Mouse (Mus musculus) erythroblast, adult 5-6 weeks (primary cell): ENCODE data around the gene Atp2a2. TPM values are rescaled to one million over a fixed set of nuclear protein-coding genes. Genes with fewer than 3 reads are reported as not detected.

Experiments used
- ATAC-seq: replicated peaks from 2 replicates; pipeline ENCODE4 v1.8.0; 2016; ENCODE audit warnings: moderate number of reproducible peaks, mild to moderate bottlenecking, moderate TSS enrichment, inconsistent platforms; ENCODE audit not compliant: poor library complexity, low FRiP score, severe bottlenecking
- total RNA-seq, 2 experiments: library from RNA; stranded (forward) in 1 of 2; stranded (reverse) in 1 of 2; fragments of 150-400 nt in 1 of 2; fragments of 200-764, 138-1000 nt in 1 of 2; gene quantifications; 2 replicates each; pipeline versions ENCODE4 v1.2.3 to v1.2.4; 2015 to 2017; ENCODE audit warnings: low replicate concordance in 2 of 2

Atp2a2 gene
- total RNA-seq, 2 experiments from 2014 or later = 20.2 to 38.8 TPM

DNA sequence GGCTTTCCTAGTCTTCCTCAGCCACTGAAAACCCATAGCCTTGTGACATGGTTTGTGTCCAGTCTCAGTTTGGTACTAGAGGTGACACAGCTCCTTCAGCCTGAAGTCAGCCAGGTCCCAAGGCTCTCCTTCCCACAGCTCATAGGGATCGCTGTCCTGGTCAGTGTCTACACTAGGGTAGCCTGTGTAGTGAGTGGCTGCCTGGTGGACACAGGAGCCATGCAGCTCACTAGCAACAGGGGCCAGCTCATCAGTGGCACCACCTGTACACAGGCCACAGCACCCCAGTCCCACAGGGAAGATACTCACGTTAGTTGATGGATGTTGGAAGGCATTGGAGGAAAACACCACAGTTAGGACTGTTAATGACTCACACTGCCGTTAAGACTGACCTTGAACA, 46.4 kb downstream of the Atp2a2 start:
- no peak for ATAC-seq

GRCm38 (mm10) chr5:122454883-122455282, 47.1 kb downstream of the Atp2a2 start:
- ATAC-seq = no peak

DNA sequence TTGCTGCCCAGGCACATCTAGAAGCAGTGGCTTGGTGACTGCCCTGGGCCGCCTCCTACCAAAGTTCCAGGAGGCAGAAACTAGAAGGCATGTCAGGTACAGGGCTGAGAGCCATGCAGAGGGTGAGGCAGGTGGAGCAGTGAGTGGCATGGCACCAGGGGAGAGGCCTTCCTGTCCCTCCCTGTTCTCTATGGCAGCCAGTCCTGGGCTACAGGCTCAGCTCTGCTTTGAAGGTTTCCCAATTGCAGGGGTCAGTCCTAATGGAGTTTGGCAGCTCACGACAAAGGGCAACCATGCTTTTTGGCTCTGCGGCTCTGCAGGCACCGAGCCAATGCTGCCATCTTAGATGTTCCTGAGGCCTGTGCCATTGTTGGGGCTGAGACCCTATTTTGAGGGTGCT, 47.6 kb downstream of the Atp2a2 start:
- no peak for ATAC-seq

GRCm38 (mm10) chr5:122453188-122453587, 48.8 kb downstream of the Atp2a2 start:
- no peak for ATAC-seq

- ATAC-seq = no peak
These were observed 49.8 kb downstream of the Atp2a2 start for GRCm38 (mm10) chr5:122452194-122452593.

GRCm38 (mm10) chr5:122451324-122451723, 50.7 kb downstream of the Atp2a2 start:
- no peak for ATAC-seq

- ATAC-seq = no peak
These were observed 51.1 kb downstream of the Atp2a2 start for GRCm38 (mm10) chr5:122450913-122451317.

DNA sequence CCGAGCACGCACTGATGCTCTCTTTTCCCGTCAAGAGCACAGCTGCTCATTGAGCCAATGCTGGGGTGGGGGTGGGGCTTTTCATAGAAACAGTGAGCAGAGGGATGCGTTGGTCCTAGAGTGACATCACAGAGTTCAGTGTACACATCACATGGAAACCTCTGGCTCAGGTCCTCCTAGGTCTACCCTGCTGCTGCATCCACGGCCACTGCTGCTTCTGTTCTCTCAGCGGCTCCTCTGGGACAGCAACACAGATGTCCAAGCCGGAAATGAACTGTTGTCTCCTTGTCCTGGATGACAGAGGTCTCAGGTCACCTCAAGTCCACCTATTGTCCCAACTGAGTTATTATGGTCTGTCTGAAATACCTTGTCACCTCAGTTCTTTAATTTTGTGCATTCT, 52.1 kb downstream of the Atp2a2 start:
- ATAC-seq = no peak

DNA sequence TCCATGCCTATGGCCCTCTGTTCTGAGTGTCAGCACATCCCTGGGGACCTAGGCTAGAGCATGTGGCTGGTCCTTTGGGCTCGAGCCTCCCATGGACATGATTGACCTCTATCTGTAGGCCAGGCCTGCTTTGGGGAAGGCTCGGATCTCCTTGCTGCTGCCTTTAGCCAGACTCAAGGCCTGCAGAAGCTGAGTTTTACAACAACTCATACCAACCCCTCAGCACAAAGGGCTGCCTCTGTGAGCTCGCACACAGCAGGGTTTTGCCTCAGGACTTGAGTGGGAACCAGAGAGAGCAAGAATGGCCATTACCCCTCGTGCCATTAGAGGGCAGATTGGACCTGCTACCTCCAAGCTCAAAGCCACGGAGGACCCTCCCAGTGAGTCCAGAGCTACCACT, 53.2 kb downstream of the Atp2a2 start:
- ATAC-seq = no peak

DNA sequence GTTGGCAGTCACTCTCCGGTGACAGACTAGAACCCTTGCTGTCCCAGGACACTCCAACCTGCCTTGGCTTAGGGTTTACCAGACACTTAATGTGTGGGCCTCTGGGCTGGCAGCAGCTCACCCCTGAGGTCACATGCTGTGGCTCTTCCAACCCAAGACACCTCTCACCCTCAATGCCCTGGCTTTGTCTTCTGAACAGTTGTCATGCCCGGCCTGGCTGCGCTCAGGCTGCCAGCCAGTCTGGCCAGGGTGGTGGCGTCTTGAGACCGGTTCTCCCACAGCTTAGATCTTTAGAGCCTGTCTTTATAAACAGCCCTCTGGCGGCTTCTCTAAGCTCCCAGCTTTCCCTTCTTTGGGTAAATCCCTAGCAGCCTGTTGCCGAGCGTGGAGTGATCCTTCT, 54.2 kb downstream of the Atp2a2 start:
- ATAC-seq = no peak

DNA sequence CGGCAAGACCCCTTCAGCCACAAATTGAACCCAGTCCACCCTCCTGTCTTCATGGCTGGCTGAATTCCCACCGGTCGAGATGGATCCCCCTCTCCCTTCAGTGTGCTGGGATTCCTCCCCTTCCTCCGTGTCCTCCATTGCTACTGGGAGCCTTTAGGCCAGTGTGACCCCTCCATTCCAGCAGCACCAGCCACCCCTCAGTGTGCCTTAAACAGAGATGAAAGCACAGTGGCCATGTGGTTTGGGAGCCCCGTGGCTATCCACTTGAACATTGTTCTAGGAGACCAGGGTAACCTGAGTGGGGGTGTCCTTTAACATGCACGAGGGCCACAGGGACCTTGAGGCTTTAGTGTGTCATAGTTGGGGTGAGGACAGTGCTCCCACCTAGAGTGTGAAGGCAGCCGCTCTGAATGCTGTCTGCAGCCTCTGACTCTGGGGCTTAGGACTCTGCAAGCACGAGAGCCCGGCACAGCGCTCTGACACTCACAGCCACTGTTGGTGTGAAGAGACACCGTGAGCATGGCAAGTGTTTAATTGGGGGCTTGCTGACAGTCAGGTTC, 56.9 kb downstream of the Atp2a2 start:
- ATAC-seq = no peak

GRCm38 (mm10) chr5:122444492-122444891, 57.5 kb downstream of the Atp2a2 start:
- ATAC-seq = no peak

- ATAC-seq = no peak
These were observed 61.9 kb downstream of the Atp2a2 start for GRCm38 (mm10) chr5:122440095-122440630.

GRCm38 (mm10) chr5:122439400-122440094, 62.5 kb downstream of the Atp2a2 start:
- ATAC-seq = no peak

GRCm38 (mm10) chr5:122434541-122434940, 67.5 kb downstream of the Atp2a2 start:
- ATAC-seq = no peak

- no peak for ATAC-seq
These were observed 70.8 kb downstream of the Atp2a2 start for GRCm38 (mm10) chr5:122431221-122431620.

- no peak for ATAC-seq
These were observed 71.8 kb downstream of the Atp2a2 start for GRCm38 (mm10) chr5:122430036-122430775.

DNA sequence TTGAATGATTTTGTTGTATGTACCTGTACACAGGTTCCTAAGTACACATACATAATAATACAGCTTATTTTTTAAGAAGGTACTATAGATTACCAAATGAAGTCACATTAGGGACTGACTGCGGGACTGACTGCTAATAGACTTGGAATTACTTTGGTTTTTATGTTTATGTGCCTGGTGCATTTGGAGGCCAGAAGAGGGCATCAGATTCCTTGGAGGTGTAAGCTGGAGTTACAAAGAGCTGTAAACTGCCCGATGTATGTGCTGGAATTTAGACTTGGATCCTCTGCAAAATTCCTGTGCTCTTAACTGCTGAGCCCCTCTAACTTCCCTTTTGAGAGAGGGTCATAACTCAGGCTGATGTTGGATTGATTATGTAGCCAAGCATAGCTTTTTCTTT, 76.5 kb downstream of the Atp2a2 start:
- no peak for ATAC-seq

DNA sequence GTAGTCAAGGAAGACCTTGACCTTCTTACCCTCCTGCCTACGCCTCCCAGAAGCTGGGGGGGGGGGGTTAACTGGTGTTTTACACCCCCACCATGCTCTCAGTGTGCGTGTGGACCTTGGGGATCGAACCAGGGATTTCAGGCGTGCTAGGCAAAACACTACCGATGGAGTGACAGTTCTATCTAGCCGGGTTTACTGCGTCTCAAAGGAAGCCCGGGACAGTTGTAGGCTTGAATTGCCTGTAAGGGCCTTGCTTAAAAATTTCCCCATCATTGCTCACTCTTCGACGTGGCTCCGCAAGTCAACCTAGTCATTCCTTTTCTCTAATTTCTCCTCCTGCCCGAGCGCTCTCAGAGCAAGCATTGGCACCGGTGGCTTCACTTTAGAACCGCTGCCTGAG, 78.9 kb downstream of the Atp2a2 start:
- peak; percentile 37; the same call in 1 of the 2 replicates for ATAC-seq

DNA sequence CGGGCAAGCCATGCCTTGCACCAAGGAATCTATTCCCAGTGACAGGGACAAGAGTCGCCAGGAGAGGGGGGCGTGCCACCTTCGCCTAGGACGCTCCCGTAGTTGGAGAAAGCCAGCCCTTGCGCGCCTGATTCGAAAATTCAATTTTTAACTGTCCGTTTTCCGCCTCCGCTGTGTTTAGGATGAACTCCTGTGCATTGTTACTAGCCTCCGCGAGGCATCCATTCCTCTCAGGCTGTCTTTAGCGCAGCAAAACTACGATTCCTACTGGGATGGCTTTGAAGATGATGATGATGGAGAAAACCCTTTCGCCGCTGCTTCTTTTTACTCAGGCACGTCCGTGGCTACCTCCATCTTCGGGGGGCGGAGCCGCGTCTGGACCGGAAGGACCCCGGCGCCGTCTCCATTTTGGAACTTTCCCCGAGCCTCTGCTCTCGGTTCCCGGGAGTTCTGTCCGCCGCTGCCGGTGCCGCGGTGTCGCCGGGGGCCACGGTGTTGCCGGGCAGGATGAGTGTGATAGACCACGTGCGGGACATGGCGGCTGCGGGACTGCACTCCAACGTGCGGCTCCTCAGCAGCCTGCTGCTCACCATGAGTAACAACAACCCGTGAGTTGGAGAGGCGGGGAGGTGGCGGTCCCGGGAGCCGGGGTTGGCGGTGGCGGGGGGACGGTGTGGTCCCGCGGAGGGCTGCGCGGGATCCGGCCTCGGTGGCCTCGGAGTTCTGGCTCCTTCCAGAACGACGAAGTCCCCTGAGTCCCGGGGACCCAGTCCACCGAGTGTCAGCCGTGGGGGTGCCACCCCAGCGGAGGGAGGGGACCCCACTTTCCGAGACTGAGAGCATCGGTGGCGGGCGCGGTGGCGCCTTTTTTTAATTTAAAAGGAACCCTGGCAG, 79.7 kb downstream of the Atp2a2 start:
- peak; percentile 93 for ATAC-seq
